Mouse (Mus musculus) erythroid progenitor cell, adult 5-6 weeks (primary cell): Measurements from ENCODE around the gene Ralb. TPM values are rescaled to one million over a fixed set of nuclear protein-coding genes. Genes with fewer than 3 reads are reported as not detected.

ENCODE experiments used
- ATAC-seq: replicated peaks from 2 replicates; pipeline ENCODE4 v1.8.0; 2016; ENCODE audit warnings: moderate number of reproducible peaks, mild to moderate bottlenecking, moderate TSS enrichment, inconsistent platforms; ENCODE audit not compliant: poor library complexity, low FRiP score, severe bottlenecking
- total RNA-seq, 2 experiments: library from RNA; stranded (forward) in 1 of 2; stranded (reverse) in 1 of 2; fragments of 150-400 nt in 1 of 2; fragments of 186-747, 209-891 nt in 1 of 2; gene quantifications; 2 replicates each; pipeline versions ENCODE4 v1.2.3 to v1.2.4; 2015 to 2017; ENCODE audit warnings: low replicate concordance in 2 of 2

Ralb gene
- 4.3 and 10.1 TPM in 2 replicates for total RNA-seq (2015; ENCODE audit: low replicate concordance)
- total RNA-seq (2017; ENCODE audit: low replicate concordance): 2.2 and 7.1 TPM in 2 replicates

- ATAC-seq: peak; percentile 61
These were observed at the start of gene Ralb for GRCm38 (mm10) chr1:119504260-119505062. TSS of gene Ralb (minus strand) at chr1:119504794.

DNA sequence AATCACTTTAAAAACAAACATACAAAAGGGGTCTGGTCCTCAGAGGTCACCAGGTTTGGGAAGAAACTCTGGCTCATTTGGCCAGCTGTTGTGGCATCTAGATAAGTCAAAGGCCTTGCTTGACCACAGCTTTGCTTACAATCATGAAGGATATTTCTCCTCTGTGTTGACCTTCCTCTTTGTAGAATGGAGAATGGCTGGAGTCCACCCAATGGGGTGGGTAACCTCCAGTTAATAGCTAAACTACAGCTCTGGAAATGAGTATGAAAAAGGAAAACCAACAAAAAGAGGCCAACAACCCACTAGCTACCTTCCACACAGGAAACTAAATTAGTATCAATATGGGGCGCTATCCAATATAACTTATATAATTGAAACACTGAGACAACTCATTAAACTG is 47.1 kb upstream of the Ralb start:
- no peak for ATAC-seq

DNA sequence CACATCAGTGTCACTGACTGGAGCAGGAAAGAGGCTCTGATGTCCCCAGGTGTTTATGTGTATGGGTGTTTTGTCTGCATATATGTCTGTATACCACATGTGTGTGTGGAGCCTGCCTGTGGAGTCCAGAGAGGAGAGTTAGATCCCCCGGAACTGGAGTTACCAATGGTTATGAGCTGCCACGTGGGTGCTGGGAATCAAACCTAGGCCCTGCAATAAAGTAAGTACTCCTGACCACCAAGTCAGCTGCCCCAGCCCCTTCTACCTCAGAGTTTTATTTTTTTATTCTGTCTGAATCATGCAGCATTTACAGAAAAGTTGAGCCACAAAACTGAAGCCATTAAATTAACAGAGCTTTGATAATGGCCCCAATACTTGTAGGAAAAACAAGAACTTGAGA is 45.5 kb upstream of the Ralb start:
- no peak for ATAC-seq

GRCm38 (mm10) chr1:119549327-119549689 is 44.7 kb upstream of the Ralb start:
- ATAC-seq: no peak

DNA sequence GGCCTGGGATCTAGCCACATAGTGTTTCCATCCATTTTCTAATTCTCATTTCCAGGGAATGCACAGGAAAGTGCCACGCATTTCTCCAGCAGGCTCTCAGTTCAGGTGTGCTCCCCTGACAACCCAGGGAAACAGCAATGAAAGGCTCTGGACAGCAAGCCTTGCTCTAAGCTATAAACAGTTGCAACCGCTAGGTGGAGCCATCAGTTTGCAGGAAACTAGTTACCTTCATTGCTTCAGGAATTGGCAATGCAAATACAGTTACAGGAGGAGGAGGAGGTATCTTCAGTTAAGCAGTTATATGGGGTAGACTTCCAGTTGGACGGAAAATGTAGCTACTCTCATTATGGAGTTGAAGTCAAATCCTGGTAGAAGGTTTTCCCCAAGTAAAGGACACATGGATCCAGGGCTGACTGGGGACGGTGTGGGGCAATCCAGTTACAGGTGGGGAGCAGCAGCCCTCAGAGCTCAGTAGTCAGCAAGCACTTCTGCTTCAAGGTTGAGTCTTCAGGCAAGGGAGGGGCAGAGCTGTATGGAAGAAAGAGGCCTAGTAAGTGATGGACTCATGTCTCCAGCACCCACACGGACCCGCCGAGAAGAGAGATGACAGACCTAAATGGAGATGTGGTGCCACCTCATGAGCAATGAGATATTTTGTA is 44.2 kb upstream of the Ralb start:
- 0 out of 2 replicates have a peak, but pooled peaks have one; percentile 48 for ATAC-seq

- no peak for ATAC-seq
These were observed 41.9 kb upstream of the Ralb start for GRCm38 (mm10) chr1:119546490-119546889.

DNA sequence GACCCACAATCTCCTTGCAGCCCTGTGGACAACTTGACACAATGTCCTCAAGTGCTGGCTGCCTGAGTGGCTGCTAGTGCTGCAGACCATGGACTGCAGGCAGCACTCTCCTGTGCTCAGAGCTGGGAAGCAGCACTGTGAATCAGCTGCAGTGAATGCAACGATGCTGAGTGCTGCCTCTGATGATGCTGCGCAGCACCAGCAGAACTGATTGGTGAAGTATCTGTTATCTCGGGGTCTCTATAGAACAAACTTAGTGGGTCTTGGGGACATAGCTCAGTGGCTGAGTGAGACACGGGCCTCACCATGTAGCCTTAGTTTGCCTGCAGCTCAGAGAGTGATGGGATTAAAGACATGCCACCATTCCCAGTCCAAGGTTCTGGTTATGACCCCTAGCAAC is 41.1 kb upstream of the Ralb start:
- ATAC-seq: no peak

DNA sequence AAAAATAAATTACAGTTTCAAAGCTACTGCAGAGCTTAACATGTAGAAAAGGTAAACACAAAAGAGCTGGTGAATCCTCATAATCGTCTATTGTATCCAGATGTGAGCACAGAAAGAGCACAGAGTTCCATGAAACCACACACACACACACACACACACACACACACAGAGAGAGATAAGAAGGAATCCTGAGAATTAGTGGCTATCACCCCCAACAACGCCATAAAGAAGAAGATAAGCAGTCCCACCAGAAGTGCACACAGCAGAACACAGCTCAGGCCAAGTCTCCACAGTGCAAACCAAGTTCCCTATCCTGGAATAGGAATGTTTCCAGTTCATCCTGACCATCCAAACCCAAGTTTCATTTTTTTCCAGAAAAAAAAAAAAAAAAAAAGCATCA is 40.6 kb upstream of the Ralb start:
- ATAC-seq: no peak

- ATAC-seq: no peak
These were observed 40.1 kb upstream of the Ralb start for GRCm38 (mm10) chr1:119544611-119545155.

GRCm38 (mm10) chr1:119543316-119543715 is 38.7 kb upstream of the Ralb start:
- no peak for ATAC-seq

DNA sequence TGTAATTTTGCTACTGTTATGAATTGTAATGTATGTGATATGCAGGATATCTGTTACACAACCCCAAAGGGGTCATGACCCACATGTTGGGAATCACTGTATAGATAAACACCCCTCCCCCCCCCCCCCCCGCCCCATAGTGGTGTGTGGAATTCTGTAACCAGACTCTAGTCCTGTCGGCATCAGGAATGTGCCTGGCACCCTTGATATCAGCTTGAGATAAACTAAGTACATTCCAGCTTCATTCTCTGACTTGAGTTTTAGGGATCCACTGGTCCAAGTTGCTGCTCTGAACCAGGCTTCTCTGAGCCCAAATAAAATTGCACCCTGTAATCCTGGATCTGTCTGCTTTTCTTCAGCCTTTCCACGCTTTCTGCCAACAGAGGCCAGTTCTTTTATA is 37.0 kb upstream of the Ralb start:
- ATAC-seq: no peak

DNA sequence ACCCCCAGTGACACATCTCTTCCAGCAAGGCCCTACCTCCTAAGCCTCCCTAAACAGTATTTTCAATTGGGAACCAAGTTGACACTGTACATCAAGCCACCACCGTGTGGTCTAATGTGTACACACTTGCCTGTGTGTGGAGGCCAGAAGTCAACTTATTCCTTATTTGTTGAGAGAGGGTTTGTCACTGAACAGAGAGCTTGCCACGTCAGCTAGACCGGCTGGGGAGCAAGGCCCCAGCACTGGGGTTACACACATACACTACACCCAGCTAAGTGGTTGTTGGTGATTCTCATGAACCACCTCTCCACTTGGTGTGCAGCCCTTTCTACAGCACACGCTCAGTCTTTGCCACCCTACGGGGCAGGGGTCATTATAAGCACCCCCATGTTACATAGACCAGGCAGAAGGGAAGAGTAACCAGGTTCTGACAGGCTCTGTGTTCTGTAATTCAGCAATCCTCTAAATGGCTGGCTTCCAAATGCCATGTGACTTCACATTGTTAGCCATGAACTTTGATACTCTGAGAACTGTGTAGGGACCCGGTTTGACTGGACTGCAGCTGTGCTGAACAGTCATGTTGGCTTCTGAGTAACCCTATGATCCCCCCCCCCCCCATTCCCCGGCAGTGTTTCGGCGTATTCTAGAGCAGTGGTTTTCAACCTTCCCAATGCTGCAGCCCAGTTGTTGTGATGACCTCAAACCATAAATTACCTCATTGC is 36.4 kb upstream of the Ralb start:
- ATAC-seq: no peak

- ATAC-seq: no peak
These were observed 34.7 kb upstream of the Ralb start for GRCm38 (mm10) chr1:119539252-119539651.

- no peak for ATAC-seq
These were observed 33.1 kb upstream of the Ralb start for GRCm38 (mm10) chr1:119537651-119538050.

DNA sequence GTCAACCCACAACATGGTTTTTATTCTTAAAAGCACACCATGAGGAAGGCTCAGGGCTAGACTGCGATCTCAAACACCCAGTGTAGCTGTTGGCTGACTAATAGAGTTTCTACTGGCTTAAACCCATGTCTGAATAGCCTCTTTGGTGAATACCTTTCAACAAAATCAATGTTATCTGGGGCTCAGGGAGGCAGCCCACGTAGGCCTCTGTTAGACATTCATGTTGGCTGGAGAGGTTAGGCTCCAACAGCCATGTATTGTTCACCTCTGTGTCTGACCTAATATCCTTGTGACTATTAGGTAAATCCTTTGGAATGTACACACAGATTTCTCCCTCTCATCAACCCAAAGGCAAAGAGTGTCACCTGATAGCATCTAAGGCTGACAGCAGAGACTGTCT is 31.5 kb upstream of the Ralb start:
- no peak for ATAC-seq

GRCm38 (mm10) chr1:119534341-119534740 is 29.7 kb upstream of the Ralb start:
- no peak for ATAC-seq

- ATAC-seq: no peak
These were observed 28.7 kb upstream of the Ralb start for GRCm38 (mm10) chr1:119533093-119533805.

- ATAC-seq: no peak
These were observed 27.6 kb upstream of the Ralb start for GRCm38 (mm10) chr1:119532165-119532564.

- ATAC-seq: no peak
These were observed 26.3 kb upstream of the Ralb start for GRCm38 (mm10) chr1:119530941-119531340.
